Mouse (Mus musculus): ENCODE data around the gene Ptk7. TPM values are rescaled to one million over a fixed set of nuclear protein-coding genes. Genes with fewer than 3 reads are reported as not detected.

Ptk7 gene
- polyA plus RNA-seq, 1 experiment from 2014 or later, result 43.3 TPM

GRCm38 (mm10) chr17:46548741-46549140 lies 80.6 kb downstream of the Ptk7 start:
- no peaks in the 10 kb centered on the region for H3K9me3 ChIP-seq (ENCODE audit: control insufficient read depth, low read length)
- no peak for DNase-seq (ENCODE audit: low spot score)
- H3K27me3 ChIP-seq (ENCODE audit: control insufficient read depth, insufficient read depth, low read length), result peaks cover 4% of the 10 kb centered on the region
- H3K4me1 ChIP-seq (replicated peaks; ENCODE audit: control insufficient read depth, insufficient read depth, low read length), result peaks cover 24% of the 10 kb centered on the region
- H3K36me3 ChIP-seq (ENCODE audit: control insufficient read depth, insufficient read depth, low read length), result no peaks in the 10 kb centered on the region; the same call in 1 of the 2 replicates
- 56% methylated on average over 11 of the region's 11 CpGs for WGBS
- H3K4me3 ChIP-seq (ENCODE audit: low read depth, low read length), result no peak overlapping the region
- H3K9ac ChIP-seq (ENCODE audit: low read length), result no peak overlapping the region
- H3K27ac ChIP-seq (ENCODE audit: low read depth, low read length), result no peak overlapping the region
- no peak for ATAC-seq (replicated peaks; ENCODE audit: low FRiP score)
- no peak overlapping the region for H3K4me2 ChIP-seq (ENCODE audit: low read depth, low read length, severe bottlenecking)

GRCm38 (mm10) chr17:46547923-46548322 lies 81.4 kb downstream of the Ptk7 start:
- 17% methylated on average over 3 of the region's 3 CpGs for WGBS
- ATAC-seq (replicated peaks; ENCODE audit: low FRiP score), result no peak

GRCm38 (mm10) chr17:46546995-46547394 lies 82.3 kb downstream of the Ptk7 start:
- Histone ChIP-seq H3K27me3 (ENCODE audit: control insufficient read depth, insufficient read depth, low read length) (peaks cover 4% of the 10 kb centered on the region), H3K36me3 (ENCODE audit: control insufficient read depth, insufficient read depth, low read length) (no peaks in the 10 kb centered on the region; the same call in 1 of the 2 replicates), H3K27ac (ENCODE audit: low read depth, low read length) (no peak overlapping the region), H3K9me3 (ENCODE audit: control insufficient read depth, low read length) (no peaks in the 10 kb centered on the region), H3K9ac (ENCODE audit: low read length) (no peak overlapping the region), H3K4me2 (ENCODE audit: low read depth, low read length, severe bottlenecking) (no peak overlapping the region), H3K4me3 (ENCODE audit: low read depth, low read length) (0 out of 2 replicates have a peak overlapping the region, but pooled peaks have one; percentile 1), H3K4me1 (replicated peaks; ENCODE audit: control insufficient read depth, insufficient read depth, low read length) (peaks cover 11% of the 10 kb centered on the region)
- WGBS, result 6% methylated on average over 8 of the region's 8 CpGs
- no peak for ATAC-seq (replicated peaks; ENCODE audit: low FRiP score)
- no peak for DNase-seq (ENCODE audit: low spot score)

More at GRCm38 (mm10) chr17:46547923-46548322, 81.4 kb downstream of the Ptk7 start:
- Histone ChIP-seq H3K27ac (ENCODE audit: low read depth, low read length) (no peak overlapping the region), H3K4me3 (ENCODE audit: low read depth, low read length) (no peak overlapping the region), H3K36me3 (ENCODE audit: control insufficient read depth, insufficient read depth, low read length) (no peaks in the 10 kb centered on the region; the same call in 1 of the 2 replicates), H3K4me2 (ENCODE audit: low read depth, low read length, severe bottlenecking) (no peak overlapping the region), H3K27me3 (ENCODE audit: control insufficient read depth, insufficient read depth, low read length) (peaks cover 4% of the 10 kb centered on the region), H3K9me3 (ENCODE audit: control insufficient read depth, low read length) (no peaks in the 10 kb centered on the region), H3K4me1 (replicated peaks; ENCODE audit: control insufficient read depth, insufficient read depth, low read length) (peaks cover 16% of the 10 kb centered on the region), H3K9ac (ENCODE audit: low read length) (no peak overlapping the region)
- no peak for DNase-seq (ENCODE audit: low spot score)

- peaks cover 11% of the 10 kb centered on the region for H3K4me1 ChIP-seq (replicated peaks; ENCODE audit: control insufficient read depth, insufficient read depth, low read length)
- peak overlapping the region; percentile 51 for H3K4me3 ChIP-seq (ENCODE audit: low read depth, low read length)
- no peak overlapping the region for H3K27ac ChIP-seq (ENCODE audit: low read depth, low read length)
- WGBS, result 7% methylated on average over 7 of the region's 7 CpGs
- peak overlapping the region; percentile 79 for H3K9ac ChIP-seq (ENCODE audit: low read length)
- DNase-seq (ENCODE audit: low spot score), result no peak
- H3K36me3 ChIP-seq (ENCODE audit: control insufficient read depth, insufficient read depth, low read length), result no peaks in the 10 kb centered on the region; the same call in 1 of the 2 replicates
- 0 out of 2 replicates have a peak, but pooled peaks have one; percentile 8 for ATAC-seq (replicated peaks; ENCODE audit: low FRiP score)
- H3K4me2 ChIP-seq (ENCODE audit: low read depth, low read length, severe bottlenecking), result peak overlapping the region; percentile 84
- no peaks in the 10 kb centered on the region for H3K9me3 ChIP-seq (ENCODE audit: control insufficient read depth, low read length)
- peaks cover 4% of the 10 kb centered on the region for H3K27me3 ChIP-seq (ENCODE audit: control insufficient read depth, insufficient read depth, low read length)
These were observed 82.7 kb downstream of the Ptk7 start for GRCm38 (mm10) chr17:46546591-46546990.

GRCm38 (mm10) chr17:46545813-46546564 lies 83.3 kb downstream of the Ptk7 start, which contains the start of gene Cul9:
TSS of gene Cul9 (minus strand) at chr17:46546388.
- Histone ChIP-seq H3K4me1 (replicated peaks; ENCODE audit: control insufficient read depth, insufficient read depth, low read length) (peaks cover 11% of the 10 kb centered on the region), H3K9me3 (ENCODE audit: control insufficient read depth, low read length) (no peaks in the 10 kb centered on the region), H3K4me2 (ENCODE audit: low read depth, low read length, severe bottlenecking) (peak within 1 kb of the TSS; percentile 84), H3K4me3 (ENCODE audit: low read depth, low read length) (peak within 1 kb of the TSS; percentile 51), H3K27me3 (ENCODE audit: control insufficient read depth, insufficient read depth, low read length) (peaks cover 4% of the 10 kb centered on the region), H3K36me3 (ENCODE audit: control insufficient read depth, insufficient read depth, low read length) (no peaks in the 10 kb centered on the region; the same call in 1 of the 2 replicates), H3K27ac (ENCODE audit: low read depth, low read length) (no peak within 1 kb of the TSS), H3K9ac (ENCODE audit: low read length) (peak within 1 kb of the TSS; percentile 79)
- peak; percentile 79 for DNase-seq (ENCODE audit: low spot score)
- WGBS, result 2% methylated on average over 47 of the region's 49 CpGs
- ATAC-seq (replicated peaks; ENCODE audit: low FRiP score), result peak; percentile 77

- no peak for ATAC-seq (replicated peaks; ENCODE audit: low FRiP score)
- no peak overlapping the region for H3K9ac ChIP-seq (ENCODE audit: low read length)
- no peak overlapping the region for H3K27ac ChIP-seq (ENCODE audit: low read depth, low read length)
- H3K36me3 ChIP-seq (ENCODE audit: control insufficient read depth, insufficient read depth, low read length), result no peaks in the 10 kb centered on the region
- no peak overlapping the region for H3K4me2 ChIP-seq (ENCODE audit: low read depth, low read length, severe bottlenecking)
- H3K4me1 ChIP-seq (replicated peaks; ENCODE audit: control insufficient read depth, insufficient read depth, low read length), result peaks cover 11% of the 10 kb centered on the region
- no peaks in the 10 kb centered on the region for H3K9me3 ChIP-seq (ENCODE audit: control insufficient read depth, low read length)
- no peak for DNase-seq (ENCODE audit: low spot score)
- 92% methylated on average over 12 of the region's 12 CpGs for WGBS
- H3K4me3 ChIP-seq (ENCODE audit: low read depth, low read length), result no peak overlapping the region
- peaks cover 4% of the 10 kb centered on the region for H3K27me3 ChIP-seq (ENCODE audit: control insufficient read depth, insufficient read depth, low read length)
These were observed 85.6 kb downstream of the Ptk7 start for GRCm38 (mm10) chr17:46543661-46544060.

GRCm38 (mm10) chr17:46525579-46526307 lies 103.6 kb downstream of the Ptk7 start:
- Histone ChIP-seq H3K4me3 (ENCODE audit: low read depth, low read length) (no peak overlapping the region), H3K4me1 (replicated peaks; ENCODE audit: control insufficient read depth, insufficient read depth, low read length) (0 out of 2 replicates have a peak, but pooled peaks cover 2% of the 10 kb centered on the region), H3K27me3 (ENCODE audit: control insufficient read depth, insufficient read depth, low read length) (peaks cover 4% of the 10 kb centered on the region; the same call in 1 of the 2 replicates), H3K9ac (ENCODE audit: low read length) (no peak overlapping the region), H3K36me3 (ENCODE audit: control insufficient read depth, insufficient read depth, low read length) (no peaks in the 10 kb centered on the region), H3K9me3 (ENCODE audit: control insufficient read depth, low read length) (no peaks in the 10 kb centered on the region), H3K27ac (ENCODE audit: low read depth, low read length) (no peak overlapping the region), H3K4me2 (ENCODE audit: low read depth, low read length, severe bottlenecking) (no peak overlapping the region)
- peak; percentile 61 for ATAC-seq (replicated peaks; ENCODE audit: low FRiP score)
- peak; percentile 91 for DNase-seq (ENCODE audit: low spot score)
- 38% methylated on average over 12 of the region's 12 CpGs for WGBS

- no peaks in the 10 kb centered on the region for H3K36me3 ChIP-seq (ENCODE audit: control insufficient read depth, insufficient read depth, low read length)
- H3K9ac ChIP-seq (ENCODE audit: low read length), result no peak overlapping the region
- no peak overlapping the region for H3K27ac ChIP-seq (ENCODE audit: low read depth, low read length)
- ATAC-seq (replicated peaks; ENCODE audit: low FRiP score), result no peak
- no peak overlapping the region for H3K4me2 ChIP-seq (ENCODE audit: low read depth, low read length, severe bottlenecking)
- H3K4me3 ChIP-seq (ENCODE audit: low read depth, low read length), result no peak overlapping the region
- 85% methylated on average over 10 of the region's 10 CpGs for WGBS
- peaks cover 4% of the 10 kb centered on the region; the same call in 1 of the 2 replicates for H3K27me3 ChIP-seq (ENCODE audit: control insufficient read depth, insufficient read depth, low read length)
- peak; percentile 48 for DNase-seq (ENCODE audit: low spot score)
- 0 out of 2 replicates have a peak, but pooled peaks cover 2% of the 10 kb centered on the region for H3K4me1 ChIP-seq (replicated peaks; ENCODE audit: control insufficient read depth, insufficient read depth, low read length)
- H3K9me3 ChIP-seq (ENCODE audit: control insufficient read depth, low read length), result no peaks in the 10 kb centered on the region
These were observed 104.2 kb downstream of the Ptk7 start for GRCm38 (mm10) chr17:46525065-46525464.
